Mouse (Mus musculus) small intestine, adult 2 months (tissue): ENCODE data around the gene Cyp2u1. TPM values are rescaled to one million over a fixed set of nuclear protein-coding genes. Genes with fewer than 3 reads are reported as not detected.
A peak's percentile ranks its signal among the peaks of the same experiment; 100 is the strongest.

ENCODE experiments used
- H3K27ac ChIP-seq: fragments of 200-500 bp; 2 replicates; pipeline ENCODE4 v1.5.1; 2012; ENCODE audit warnings: low read depth, low read length, control low read depth, inconsistent platforms; ENCODE audit not compliant: insufficient read depth
- H3K27me3 ChIP-seq: fragments of 200-500 bp; 2 replicates; pipeline ENCODE4 v1.6.1; 2012; ENCODE audit warnings: mild to moderate bottlenecking, moderate library complexity, low read length, inconsistent platforms; ENCODE audit not compliant: control insufficient read depth, insufficient read depth
- H3K36me3 ChIP-seq: fragments of 200-500 bp; 2 replicates; pipeline ENCODE4 v1.6.1; 2012; ENCODE audit warnings: mild to moderate bottlenecking, low read length, control low read depth, inconsistent platforms; ENCODE audit not compliant: control insufficient read depth, insufficient read depth
- H3K4me1 ChIP-seq: fragments of 200-500 bp; 2 replicates; pipeline ENCODE4 v1.6.1; 2012; ENCODE audit warnings: low read length, inconsistent platforms, mixed read lengths; ENCODE audit not compliant: control insufficient read depth, insufficient read depth, insufficient read length
- H3K4me3 ChIP-seq: fragments of 200-500 bp; 2 replicates; pipeline ENCODE4 v1.5.1; 2012; ENCODE audit warnings: low read depth, mild to moderate bottlenecking, control low read depth, inconsistent platforms, low read length, moderate library complexity
- CTCF ChIP-seq: fragments of 200-500 bp; IDR thresholded peaks from 2 replicates; pipeline ENCODE4 v1.5.1; 2012; ENCODE audit warnings: low read depth, mild to moderate bottlenecking, control low read depth, inconsistent platforms, low read length, moderate library complexity, mixed read lengths; ENCODE audit not compliant: insufficient replicate concordance, insufficient read length; ENCODE audit errors: extremely low read depth
- POLR2A ChIP-seq: fragments of 200-500 bp; IDR thresholded peaks from 2 replicates; pipeline ENCODE4 v1.6.1; 2012; ENCODE audit warnings: low read depth, mild to moderate bottlenecking, control low read depth, inconsistent platforms, low read length, moderate library complexity
- WGBS: fragments of 180-500 bp; shearing (Covaris S2); methylation state at CpG from one replicate; pipeline ENCODE4 v1.1.7; 2018; 5-methylcytosine and 5-hydroxymethylcytosine counted together
- polyA plus RNA-seq: library from polyadenylated mRNA; depleted of rRNA; stranded (reverse); fragments of >200 nt; gene quantifications from 2 replicates; pipeline ENCODE4 v1.2.3, GENCODE M21; 2012

Gene Cyp2u1
- polyA plus RNA-seq, 1 experiment = 21.0 TPM

GRCm38 (mm10) chr3:131254991-131255390, 48.0 kb downstream of the Cyp2u1 start:
- Histone ChIP-seq H3K4me1 (peaks cover 21% of the 10 kb centered on the region), H3K36me3 (peaks cover 20% of the 10 kb centered on the region), H3K27ac (peak overlapping the region; percentile 25; the same call in 1 of the 2 replicates), H3K4me3 (no peak overlapping the region), H3K27me3 (no peaks in the 10 kb centered on the region)
- WGBS = 60% methylated on average over 4 of the region's 4 CpGs
- TF ChIP-seq POLR2A = no peak
- TF ChIP-seq CTCF = no peak

GRCm38 (mm10) chr3:131251601-131252000, 51.4 kb downstream of the Cyp2u1 start:
- no peak overlapping the region for H3K4me3 ChIP-seq
- H3K27ac ChIP-seq = no peak overlapping the region

GRCm38 (mm10) chr3:131250978-131251377, 52.0 kb downstream of the Cyp2u1 start:
- peaks cover 48% of the 10 kb centered on the region for H3K36me3 ChIP-seq
- 88% methylated on average over 13 of the region's 13 CpGs for WGBS
- H3K27me3 ChIP-seq = no peaks in the 10 kb centered on the region
- peaks cover 15% of the 10 kb centered on the region for H3K4me1 ChIP-seq
- no peak overlapping the region for H3K27ac ChIP-seq
- no peak overlapping the region for H3K4me3 ChIP-seq
- TF ChIP-seq POLR2A = no peak

More at GRCm38 (mm10) chr3:131251601-131252000, 51.4 kb downstream of the Cyp2u1 start:
- Histone ChIP-seq H3K36me3 (peaks cover 43% of the 10 kb centered on the region), H3K27me3 (no peaks in the 10 kb centered on the region), H3K4me1 (peaks cover 20% of the 10 kb centered on the region)
- TF ChIP-seq CTCF (no peak), POLR2A (no peak)
- WGBS = 86% methylated on average over 7 of the region's 7 CpGs

GRCm38 (mm10) chr3:131250283-131250682, 52.7 kb downstream of the Cyp2u1 start:
- peaks cover 13% of the 10 kb centered on the region for H3K4me1 ChIP-seq
- H3K27me3 ChIP-seq = no peaks in the 10 kb centered on the region
- H3K36me3 ChIP-seq = peaks cover 54% of the 10 kb centered on the region
- WGBS = 21% methylated on average over 2 of the region's 2 CpGs
- H3K27ac ChIP-seq = no peak overlapping the region
- H3K4me3 ChIP-seq = no peak overlapping the region
- TF ChIP-seq CTCF = no peak
- no peak for TF ChIP-seq POLR2A

GRCm38 (mm10) chr3:131248444-131248843, 54.6 kb downstream of the Cyp2u1 start:
- Histone ChIP-seq H3K4me3 (no peak overlapping the region), H3K36me3 (peaks cover 62% of the 10 kb centered on the region), H3K27me3 (no peaks in the 10 kb centered on the region), H3K27ac (no peak overlapping the region), H3K4me1 (peaks cover 7% of the 10 kb centered on the region)
- TF ChIP-seq POLR2A = no peak
- no peak for TF ChIP-seq CTCF
- 89% methylated on average over 10 of the region's 10 CpGs for WGBS

GRCm38 (mm10) chr3:131247851-131248250, 55.2 kb downstream of the Cyp2u1 start:
- Histone ChIP-seq H3K27me3 (no peaks in the 10 kb centered on the region), H3K4me1 (peaks cover 7% of the 10 kb centered on the region), H3K27ac (no peak overlapping the region), H3K4me3 (no peak overlapping the region), H3K36me3 (peaks cover 67% of the 10 kb centered on the region)
- TF ChIP-seq POLR2A = no peak
- no peak for TF ChIP-seq CTCF
- WGBS = 77% methylated on average over 5 of the region's 5 CpGs

- TF ChIP-seq POLR2A (no peak), CTCF (no peak)
- H3K4me1 ChIP-seq = peaks cover 7% of the 10 kb centered on the region
- H3K27me3 ChIP-seq = no peaks in the 10 kb centered on the region
- no peak overlapping the region for H3K4me3 ChIP-seq
- H3K27ac ChIP-seq = no peak overlapping the region
- 93% methylated on average over 6 of the region's 6 CpGs for WGBS
- H3K36me3 ChIP-seq = peaks cover 69% of the 10 kb centered on the region
Measured at GRCm38 (mm10) chr3:131247447-131247846, 55.6 kb downstream of the Cyp2u1 start.
